Mouse (Mus musculus) embryonic fibroblast, embryonic 13.5 days (primary cell): ENCODE measurements at regions not wholly inside any gene's neighbourhood (a gene's known extent, or its start where the extent isn't known, plus 50 kb on each side); places are given as distances from the start of the nearest gene placed in this dataset.

ENCODE experiments used
- H3K27ac ChIP-seq: 2 replicates; pipeline ENCODE4 v1.5.1; 2012; ENCODE audit warnings: low read length, control low read depth, inconsistent platforms; ENCODE audit not compliant: insufficient read depth
- H3K4me1 ChIP-seq: 2 replicates; pipeline ENCODE4 v1.6.1; 2011; ENCODE audit warnings: low read length; ENCODE audit not compliant: control insufficient read depth, insufficient read depth
- H3K4me3 ChIP-seq: 2 replicates; pipeline ENCODE4 v1.5.1; 2011; ENCODE audit warnings: mild to moderate bottlenecking, control low read depth, low read length; ENCODE audit not compliant: insufficient read depth
- CTCF ChIP-seq: IDR thresholded peaks from 2 replicates; pipeline ENCODE4 v1.5.1; 2011; ENCODE audit warnings: mild to moderate bottlenecking, control low read depth, low read length, moderate library complexity, borderline replicate concordance; ENCODE audit not compliant: insufficient read depth
- POLR2A ChIP-seq: IDR thresholded peaks from 2 replicates; pipeline ENCODE4 v1.6.1; 2011; ENCODE audit warnings: low read depth, mild to moderate bottlenecking, control low read depth, low read length, moderate library complexity

DNA sequence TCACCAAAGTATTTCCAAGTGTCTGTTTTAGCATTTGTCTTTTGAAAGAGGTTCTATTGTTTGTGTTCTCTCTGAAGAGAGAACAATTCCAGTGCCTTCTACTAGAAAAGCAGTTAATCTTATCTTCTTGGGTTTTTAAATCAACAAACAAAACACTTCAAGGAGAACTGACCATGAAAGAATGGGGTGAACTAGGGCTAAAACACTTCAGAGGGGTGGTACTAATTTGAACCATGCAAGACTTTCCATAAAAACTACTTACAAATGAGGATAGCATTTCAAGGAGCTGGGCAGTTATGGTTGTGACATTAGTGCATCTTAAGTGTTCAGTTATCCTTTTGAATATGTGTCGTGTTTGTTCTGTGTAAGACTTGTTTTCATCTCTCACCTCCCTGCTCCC, 64.5 kb upstream of the Cav2 start:
- Histone ChIP-seq H3K4me3 (no peak overlapping the region), H3K4me1 (peaks cover 7% of the 10 kb centered on the region), H3K27ac (no peak overlapping the region)
- TF ChIP-seq CTCF (no peak), POLR2A (no peak)

DNA sequence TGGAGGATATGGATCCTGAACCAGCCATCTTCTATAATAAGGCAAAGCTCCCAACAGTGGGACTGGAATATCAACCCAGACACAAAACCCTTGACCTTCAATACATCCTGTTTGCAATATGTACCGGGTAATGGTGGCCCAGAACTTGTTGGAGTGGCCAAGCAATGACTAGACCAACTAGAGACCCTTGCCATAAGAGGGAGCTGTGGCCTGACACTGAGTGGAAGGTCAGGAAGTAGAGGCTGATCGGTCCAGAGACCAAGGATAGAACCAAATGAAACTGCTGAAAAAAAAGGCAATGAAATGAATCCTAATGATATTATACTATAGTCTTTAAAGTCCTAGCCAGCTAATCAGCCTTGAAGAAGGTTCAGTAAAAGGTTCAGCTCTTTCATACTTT, 57.2 kb upstream of the Cav2 start:
- Histone ChIP-seq H3K4me1 (peaks cover 8% of the 10 kb centered on the region; the same call in 1 of the 2 replicates), H3K4me3 (no peak overlapping the region), H3K27ac (no peak overlapping the region)
- TF ChIP-seq POLR2A: no peak
- no peak for TF ChIP-seq CTCF

DNA sequence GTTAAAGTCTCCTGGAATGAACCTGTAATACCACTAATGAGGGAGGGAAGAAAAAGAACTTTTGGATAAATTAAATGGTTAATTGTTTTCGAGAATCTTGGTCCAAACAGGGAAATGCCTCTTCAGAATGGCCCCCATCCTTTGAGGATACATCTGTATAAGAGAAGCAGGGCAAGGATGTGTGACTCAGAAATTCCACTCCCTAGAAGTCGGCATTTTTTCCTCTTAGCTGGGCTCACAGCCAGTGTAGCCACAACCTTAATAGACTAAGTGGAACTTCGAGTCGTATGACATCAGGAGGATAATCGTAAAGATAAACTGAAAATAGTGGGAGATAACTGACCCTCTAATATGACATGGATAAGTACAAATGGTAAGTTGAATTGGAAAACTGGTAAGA, 56.1 kb upstream of the Cav2 start:
- H3K27ac ChIP-seq: peak overlapping the region; percentile 91
- no peak overlapping the region for H3K4me3 ChIP-seq
- peaks cover 7% of the 10 kb centered on the region; the same call in 1 of the 2 replicates for H3K4me1 ChIP-seq
- no peak for TF ChIP-seq POLR2A
- no peak for TF ChIP-seq CTCF

DNA sequence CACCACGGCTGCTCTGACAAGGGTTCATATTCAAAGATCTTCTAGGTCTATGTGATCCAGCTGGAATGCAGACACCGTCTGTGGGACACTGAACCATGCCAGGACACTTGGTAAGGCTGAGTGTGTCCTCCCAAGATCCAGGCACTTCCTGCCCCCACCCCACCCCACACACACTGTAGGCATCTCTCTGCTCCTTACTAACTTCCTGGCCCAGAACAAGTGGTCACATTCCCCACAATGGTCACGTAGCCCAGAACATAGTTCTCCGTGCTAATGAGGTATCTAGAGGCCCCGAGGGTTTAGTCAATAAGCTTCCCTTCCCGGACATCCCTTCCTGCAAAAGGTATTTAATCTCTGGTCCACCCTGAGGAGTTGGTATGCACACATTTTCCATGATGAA, 54.5 kb upstream of the Cav2 start:
- no peak overlapping the region for H3K27ac ChIP-seq

More for the DNA sequence above, 54.5 kb upstream of the Cav2 start:
- Histone ChIP-seq H3K4me3 (no peak overlapping the region), H3K4me1 (peaks cover 7% of the 10 kb centered on the region; the same call in 1 of the 2 replicates)
- TF ChIP-seq POLR2A (no peak), CTCF (no peak)
